Mouse (Mus musculus) mesoderm, embryonic 11.5 days (tissue): ENCODE measurements around the gene Drd1.

Source experiments
- DNase-seq: peaks from one replicate; pipeline ENCODE4 v3.0.0-alpha.2; 2012; ENCODE audit warnings: low read depth, low spot score

Drd1 gene

GRCm38 (mm10) chr13:54073491-54073890 lies 18.0 kb upstream of the Drd1 start:
- DNase-seq, result no peak

GRCm38 (mm10) chr13:54073066-54073465 lies 17.6 kb upstream of the Drd1 start:
- no peak for DNase-seq

- DNase-seq, result no peak
Observed at GRCm38 (mm10) chr13:54072526-54073057, 17.1 kb upstream of the Drd1 start.

- DNase-seq, result peak; percentile 78
Observed at GRCm38 (mm10) chr13:54071606-54072331, 16.3 kb upstream of the Drd1 start, which contains the start of gene Sfxn1. Sfxn1 (plus strand) TSS chr13:54071869.

GRCm38 (mm10) chr13:54071011-54071410 lies 15.5 kb upstream of the Drd1 start:
- no peak for DNase-seq

- DNase-seq, result no peak
Observed at GRCm38 (mm10) chr13:54067617-54068166, 12.2 kb upstream of the Drd1 start.

GRCm38 (mm10) chr13:54066081-54066746 lies 10.7 kb upstream of the Drd1 start:
- no peak for DNase-seq

- DNase-seq, result no peak
Observed at GRCm38 (mm10) chr13:54063292-54063691, 7.8 kb upstream of the Drd1 start.

GRCm38 (mm10) chr13:54062068-54062467 lies 6.6 kb upstream of the Drd1 start:
- no peak for DNase-seq

- no peak for DNase-seq
Observed at GRCm38 (mm10) chr13:54054962-54055361, 543 bp downstream of the Drd1 start.

- DNase-seq, result no peak
Observed at GRCm38 (mm10) chr13:54051641-54052040, 3.9 kb downstream of the Drd1 start.

GRCm38 (mm10) chr13:54048679-54049352 lies 6.7 kb downstream of the Drd1 start:
- DNase-seq, result no peak

- no peak for DNase-seq
Observed at GRCm38 (mm10) chr13:54040256-54040655, 15.2 kb downstream of the Drd1 start.

GRCm38 (mm10) chr13:54037936-54038335 lies 17.6 kb downstream of the Drd1 start:
- DNase-seq, result no peak

- DNase-seq, result no peak
Observed at GRCm38 (mm10) chr13:54035541-54035940, 20.0 kb downstream of the Drd1 start.

- no peak for DNase-seq
Observed at GRCm38 (mm10) chr13:54033653-54034052, 21.9 kb downstream of the Drd1 start.

- DNase-seq, result no peak
Observed at GRCm38 (mm10) chr13:54027079-54027478, 28.4 kb downstream of the Drd1 start.

- no peak for DNase-seq
Observed at GRCm38 (mm10) chr13:54023311-54023710, 32.2 kb downstream of the Drd1 start.

- DNase-seq, result no peak
Observed at GRCm38 (mm10) chr13:54008716-54009115, 46.8 kb downstream of the Drd1 start.
